Mouse (Mus musculus): ENCODE results near the gene Zfp13. TPM values are rescaled to one million over a fixed set of nuclear protein-coding genes. Genes with fewer than 3 reads are reported as not detected.

The Zfp13 gene
- total and polyA plus RNA-seq, 3 experiments = 0.08 to 0.38 TPM; not detected in 1

DNA sequence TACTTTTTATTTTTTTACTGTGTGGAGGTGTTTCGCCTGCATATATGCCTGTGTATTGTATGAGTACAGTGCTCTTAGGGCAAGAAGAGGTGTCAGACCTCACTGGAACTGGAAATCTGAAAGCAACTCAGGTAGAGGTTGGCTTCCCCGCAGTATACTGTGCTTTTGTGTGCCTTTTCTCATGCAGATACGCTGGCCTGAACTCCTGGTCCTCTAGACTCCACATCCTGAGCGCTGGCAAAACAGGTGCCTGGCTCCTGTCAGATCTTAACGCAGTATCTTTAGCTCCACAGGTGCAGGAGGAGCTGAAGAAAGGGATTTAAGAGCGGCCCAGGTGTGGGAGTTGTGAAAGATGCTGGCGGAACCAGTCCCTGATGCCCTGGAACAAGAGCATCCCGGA is 5.9 kb upstream of the Zfp13 start:
- Histone ChIP-seq H3K4me1 (ENCODE audit: control insufficient read depth in 1 of 2, insufficient read depth in 2 of 2, low read length in 2 of 2) (peaks cover 0 to 3% of the 10 kb centered on the region in 2 experiments; a peak in 2 of 4 replicates), H3K36me3 (ENCODE audit: control insufficient read depth in 1 of 2, insufficient read depth in 2 of 2, low read length in 2 of 2) (peaks cover 0 to 2% of the 10 kb centered on the region in 2 experiments; a peak in 2 of 4 replicates), H3K79me2 (ENCODE audit: control insufficient read depth, insufficient read depth, low read length, poor library complexity) (no peaks in the 10 kb centered on the region), H3K9ac (ENCODE audit: control insufficient read depth, low read depth, low read length, poor library complexity, severe bottlenecking) (no peak overlapping the region), H3K9me3 (replicated peaks; ENCODE audit: insufficient read depth, low read length) (no peaks in the 10 kb centered on the region), H3K27ac (ENCODE audit: control insufficient read depth, low read depth, low read length) (no peak overlapping the region), H3K4me3 (ENCODE audit: control insufficient read depth in 1 of 2, insufficient read depth in 1 of 2, low read depth in 2 of 2, low read length in 2 of 2) (no peak overlapping the region), H3K27me3 (ENCODE audit: control insufficient read depth in 1 of 2, insufficient read depth in 2 of 2, low read length in 2 of 2) (no peaks in the 10 kb centered on the region)
- no peak for TF ChIP-seq E2F4 (IDR thresholded peaks at IDR 0.05; ENCODE audit: borderline replicate concordance, low read depth, low read length)
- TF ChIP-seq TCF12 (IDR thresholded peaks at IDR 0.05; ENCODE audit: low read depth, low read length) = no peak
- TF ChIP-seq NELFE (IDR thresholded peaks at IDR 0.05; ENCODE audit: low read depth, low read length) = no peak
- no peak for TF ChIP-seq POLR2AphosphoS5 (IDR thresholded peaks at IDR 0.05; ENCODE audit: borderline replicate concordance, low read depth, low read length)
- no peak for TF ChIP-seq JUND (IDR thresholded peaks at IDR 0.05; ENCODE audit: low read depth, low read length)
- no peak for TF ChIP-seq EP300 (IDR thresholded peaks at IDR 0.05; ENCODE audit: low read depth in 1 of 2, low read length in 2 of 2)
- no peak for TF ChIP-seq KAT2A (conservative IDR thresholded peaks at IDR 0.05; ENCODE audit: low read depth, low read length)
- no peak for TF ChIP-seq RCOR1 (IDR thresholded peaks at IDR 0.05; ENCODE audit: low read depth, low read length)
- no peak for TF ChIP-seq USF2 (IDR thresholded peaks at IDR 0.05; ENCODE audit: borderline replicate concordance in 1 of 2, insufficient read depth in 1 of 2, low read depth in 1 of 2, low read length in 2 of 2)
- no peak for TF ChIP-seq POLR2AphosphoS2 (IDR thresholded peaks at IDR 0.05; ENCODE audit: low read length)
- no peak for TF ChIP-seq USF1 (IDR thresholded peaks at IDR 0.05; ENCODE audit: low read depth, low read length)
- TF ChIP-seq CHD1 (IDR thresholded peaks at IDR 0.05; ENCODE audit: low read depth, low read length) = no peak
- TF ChIP-seq CHD2 (IDR thresholded peaks at IDR 0.05; ENCODE audit: low read length) = no peak
- DNase-seq (ENCODE audit: low read depth, low spot score) = no peak

DNA sequence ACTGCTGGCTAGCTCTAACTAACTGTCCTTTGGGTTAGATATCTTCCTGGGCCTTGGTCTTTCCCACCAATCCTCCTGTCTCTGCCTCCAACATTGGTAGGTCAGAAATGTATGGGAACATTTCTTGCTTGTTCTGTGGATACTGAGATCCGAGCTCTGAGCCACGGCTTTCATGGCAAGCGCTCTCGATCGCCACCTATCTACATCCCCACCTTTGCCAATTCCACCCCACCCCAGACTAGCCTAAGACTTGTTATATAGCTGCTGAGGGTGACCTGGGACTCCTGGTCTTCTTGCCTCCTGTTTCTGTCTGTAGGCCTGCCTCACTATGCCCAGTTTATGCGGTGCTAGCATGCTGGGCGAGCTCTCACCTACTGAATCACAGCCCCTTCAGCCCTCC is 5.1 kb upstream of the Zfp13 start:
- Histone ChIP-seq H3K27ac (ENCODE audit: control insufficient read depth, low read depth, low read length) (no peak overlapping the region), H3K4me1 (ENCODE audit: control insufficient read depth in 1 of 2, insufficient read depth in 2 of 2, low read length in 2 of 2) (peaks cover 0 to 7% of the 10 kb centered on the region in 2 experiments; a peak in 2 of 4 replicates), H3K9ac (ENCODE audit: control insufficient read depth, low read depth, low read length, poor library complexity, severe bottlenecking) (no peak overlapping the region), H3K4me3 (ENCODE audit: control insufficient read depth in 1 of 2, insufficient read depth in 1 of 2, low read depth in 2 of 2, low read length in 2 of 2) (no peak overlapping the region), H3K9me3 (replicated peaks; ENCODE audit: insufficient read depth, low read length) (no peaks in the 10 kb centered on the region), H3K79me2 (ENCODE audit: control insufficient read depth, insufficient read depth, low read length, poor library complexity) (no peaks in the 10 kb centered on the region; the same call in 1 of the 2 replicates), H3K36me3 (ENCODE audit: control insufficient read depth in 1 of 2, insufficient read depth in 2 of 2, low read length in 2 of 2) (peaks cover 0 to 5% of the 10 kb centered on the region in 2 experiments; a peak in 2 of 4 replicates), H3K27me3 (ENCODE audit: control insufficient read depth in 1 of 2, insufficient read depth in 2 of 2, low read length in 2 of 2) (no peaks in the 10 kb centered on the region)
- TF ChIP-seq CTCF (IDR thresholded peaks at IDR 0.05 in 2 of 3, conservative IDR thresholded peaks at IDR 0.05 in 1 of 3; ENCODE audit: control insufficient read depth in 1 of 3, insufficient read depth in 1 of 3, low read depth in 2 of 3, low read length in 3 of 3, poor library complexity in 1 of 3, severe bottlenecking in 1 of 3) (peak in 2 of 3 experiments; percentile 42; a peak in 4 of 6 replicates), POLR2AphosphoS2 (IDR thresholded peaks at IDR 0.05; ENCODE audit: low read length) (no peak)
- peak; percentile 33 for DNase-seq (ENCODE audit: low read depth, low spot score)

DNA sequence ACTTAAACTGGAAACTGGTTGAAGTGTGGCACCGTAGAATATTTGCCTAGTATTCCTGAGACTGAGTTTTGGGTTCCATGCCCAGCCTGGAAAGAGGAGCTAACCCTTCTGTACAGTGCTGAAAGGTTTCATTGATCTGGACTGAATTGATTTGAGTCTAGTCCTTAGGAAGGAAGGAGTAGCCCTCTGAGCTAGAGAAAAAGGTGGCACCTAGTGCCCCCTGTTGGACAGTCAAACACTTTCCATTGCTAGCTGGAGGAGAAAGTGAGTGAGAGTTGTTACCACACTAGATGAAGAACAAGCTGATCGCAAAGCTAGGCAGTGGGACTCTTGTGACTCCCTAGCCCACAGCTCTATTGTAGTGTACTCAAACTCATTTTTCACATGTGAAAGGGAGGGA is 4.3 kb upstream of the Zfp13 start:
- no peak overlapping the region for H3K4me3 ChIP-seq (ENCODE audit: control insufficient read depth in 1 of 2, insufficient read depth in 1 of 2, low read depth in 2 of 2, low read length in 2 of 2)
- no peak overlapping the region for H3K9ac ChIP-seq (ENCODE audit: control insufficient read depth, low read depth, low read length, poor library complexity, severe bottlenecking)
- no peak overlapping the region for H3K27ac ChIP-seq (ENCODE audit: control insufficient read depth, low read depth, low read length)
- H3K4me1 ChIP-seq (ENCODE audit: control insufficient read depth in 1 of 2, insufficient read depth in 2 of 2, low read length in 2 of 2) = peaks cover 0 to 8% of the 10 kb centered on the region in 2 experiments; a peak in 2 of 4 replicates
- no peaks in the 10 kb centered on the region for H3K27me3 ChIP-seq (ENCODE audit: control insufficient read depth in 1 of 2, insufficient read depth in 2 of 2, low read length in 2 of 2)
- DNase-seq (ENCODE audit: low read depth, low spot score) = peak; percentile 57
- H3K9me3 ChIP-seq (replicated peaks; ENCODE audit: insufficient read depth, low read length) = no peaks in the 10 kb centered on the region
- no peaks in the 10 kb centered on the region; the same call in 1 of the 2 replicates for H3K79me2 ChIP-seq (ENCODE audit: control insufficient read depth, insufficient read depth, low read length, poor library complexity)
- H3K36me3 ChIP-seq (ENCODE audit: control insufficient read depth in 1 of 2, insufficient read depth in 2 of 2, low read length in 2 of 2) = peaks cover 0 to 5% of the 10 kb centered on the region in 2 experiments; a peak in 2 of 4 replicates
- no peak for TF ChIP-seq MAZ (IDR thresholded peaks at IDR 0.05; ENCODE audit: low read depth, low read length)
- TF ChIP-seq NRF1 (IDR thresholded peaks at IDR 0.05; ENCODE audit: insufficient read depth, low read depth, low read length, poor library complexity, severe bottlenecking) = no peak
- no peak for TF ChIP-seq MEF2A (IDR thresholded peaks at IDR 0.05; ENCODE audit: extremely low read depth, insufficient replicate concordance, low read depth, low read length, poor library complexity, severe bottlenecking)
- TF ChIP-seq POLR2A (IDR thresholded peaks at IDR 0.05; ENCODE audit: control insufficient read depth in 1 of 2, insufficient read depth in 1 of 2, low read depth in 1 of 2, low read length in 2 of 2, poor library complexity in 1 of 2) = no peak
- no peak for TF ChIP-seq POLR2AphosphoS2 (IDR thresholded peaks at IDR 0.05; ENCODE audit: low read length)
- peak; percentile 44 to 66 (median 62) for TF ChIP-seq CTCF (IDR thresholded peaks at IDR 0.05 in 2 of 3, conservative IDR thresholded peaks at IDR 0.05 in 1 of 3; ENCODE audit: control insufficient read depth in 1 of 3, insufficient read depth in 1 of 3, low read depth in 2 of 3, low read length in 3 of 3, poor library complexity in 1 of 3, severe bottlenecking in 1 of 3)
- TF ChIP-seq HCFC1 (IDR thresholded peaks at IDR 0.05; ENCODE audit: low read depth, low read length) = no peak
- TF ChIP-seq EP300 (IDR thresholded peaks at IDR 0.05; ENCODE audit: low read depth in 1 of 2, low read length in 2 of 2) = no peak
- TF ChIP-seq MXI1 (IDR thresholded peaks at IDR 0.05; ENCODE audit: low read depth, low read length) = no peak
- TF ChIP-seq TBP (IDR thresholded peaks at IDR 0.05; ENCODE audit: low read depth, low read length) = no peak
- no peak for TF ChIP-seq SIN3A (IDR thresholded peaks at IDR 0.05; ENCODE audit: low read length)
- TF ChIP-seq BHLHE40 (IDR thresholded peaks at IDR 0.05; ENCODE audit: borderline replicate concordance, low read depth, low read length) = 0 out of 2 replicates have a peak, but pooled peaks have one; percentile 16
- no peak for TF ChIP-seq JUND (IDR thresholded peaks at IDR 0.05; ENCODE audit: low read depth, low read length)
- peak; percentile 55 for TF ChIP-seq SMC3 (IDR thresholded peaks at IDR 0.05; ENCODE audit: low read depth, low read length)

Data from MEL (cell line).